Mouse (Mus musculus) intestine, embryonic 14.5 days (tissue): ENCODE measurements around the gene Wdr93. TPM values are rescaled to one million over a fixed set of nuclear protein-coding genes. Genes with fewer than 3 reads are reported as not detected.
"Not testable (repeated sequence)": the region's sequence is repeated elsewhere in the genome, so short reads cannot be mapped to it uniquely, and the experiment has no call there.

ENCODE experiments used
- ATAC-seq: fragments of 200-750 bp; cut with Nextera tagmentation; replicated peaks from 2 replicates; pipeline ENCODE4 v1.8.0; 2017; ENCODE audit warnings: low read depth, moderate number of reproducible peaks, moderate TSS enrichment, moderate library complexity; ENCODE audit not compliant: low FRiP score, low TSS enrichment
- DNase-seq: peaks from one replicate; pipeline ENCODE4 v3.0.0-alpha.2; 2018; ENCODE audit warnings: low spot score
- H3K27ac ChIP-seq: fragments of 300-500 bp; sonication (generic); 2 replicates; pipeline ENCODE4 v1.5.1; 2014; ENCODE audit warnings: low read depth, mild to moderate bottlenecking, control low read depth
- H3K27me3 ChIP-seq: fragments of 300-500 bp; sonication (generic); replicated peaks from 2 replicates; pipeline ENCODE4 v1.6.1; 2014; ENCODE audit warnings: low read length, control low read depth; ENCODE audit not compliant: control insufficient read depth, insufficient read depth
- H3K36me3 ChIP-seq: fragments of 300-500 bp; sonication (generic); 2 replicates; pipeline ENCODE4 v1.6.1; 2014; ENCODE audit warnings: low read length, control low read depth; ENCODE audit not compliant: control insufficient read depth, insufficient read depth
- H3K4me1 ChIP-seq: fragments of 300-500 bp; sonication (generic); replicated peaks from 2 replicates; pipeline ENCODE4 v1.6.1; 2014; ENCODE audit warnings: low read length, control low read depth, mixed read lengths; ENCODE audit not compliant: control insufficient read depth, insufficient read depth
- H3K4me2 ChIP-seq: fragments of 300-500 bp; sonication (generic); 2 replicates; pipeline ENCODE4 v1.6.1; 2014; ENCODE audit warnings: low read length
- H3K4me3 ChIP-seq: fragments of 300-500 bp; sonication (generic); 2 replicates; pipeline ENCODE4 v1.5.1; 2014; ENCODE audit warnings: low read depth, low read length, control low read depth, mixed read lengths
- H3K9ac ChIP-seq: fragments of 300-500 bp; sonication (generic); 2 replicates; pipeline ENCODE4 v1.6.1; 2014; ENCODE audit warnings: mild to moderate bottlenecking, low read length
- H3K9me3 ChIP-seq: fragments of 300-500 bp; sonication (generic); 2 replicates; pipeline ENCODE4 v1.6.1; 2016; ENCODE audit warnings: low read length, control low read depth; ENCODE audit not compliant: control insufficient read depth
- WGBS: fragments of 180-500 bp; shearing (Covaris S2); extraction: QIAGEN DNeasy Blood & Tissue Kit; methylation state at CpG from one replicate; pipeline ENCODE4 v1.1.7; 2014; 5-methylcytosine and 5-hydroxymethylcytosine counted together
- polyA plus RNA-seq: library from polyadenylated mRNA; unstranded; fragments of >200 nt; fragmentation: Nextera tagmentation; extraction: Ambion mirVana; gene quantifications from 2 replicates; pipeline ENCODE4 v1.2.1, GENCODE M21; 2014

The Wdr93 gene
- polyA plus RNA-seq, 1 experiment from 2014 or later, result 0.18 TPM

GRCm38 (mm10) chr7:79782516-79782855 lies 39.5 kb downstream of the Wdr93 start:
- H3K4me2 ChIP-seq, result no peak overlapping the region
- no peaks in the 10 kb centered on the region for H3K36me3 ChIP-seq
- WGBS, result 87% methylated on average over 2 of the region's 2 CpGs
- H3K27me3 ChIP-seq, result no peaks in the 10 kb centered on the region
- no peak for DNase-seq
- no peaks in the 10 kb centered on the region for H3K9me3 ChIP-seq
- no peak for ATAC-seq
- H3K9ac ChIP-seq, result no peak overlapping the region
- H3K4me1 ChIP-seq, result peaks cover 3% of the 10 kb centered on the region; the same call in 1 of the 2 replicates
- no peak overlapping the region for H3K27ac ChIP-seq
- no peak overlapping the region for H3K4me3 ChIP-seq

- peak; percentile 86 for DNase-seq
- ATAC-seq, result peak; percentile 56
- Histone ChIP-seq H3K4me1 (no peaks in the 10 kb centered on the region), H3K9ac (no peak overlapping the region), H3K27me3 (peaks cover 7% of the 10 kb centered on the region), H3K36me3 (no peaks in the 10 kb centered on the region), H3K27ac (no peak overlapping the region), H3K4me2 (no peak overlapping the region), H3K9me3 (no peaks in the 10 kb centered on the region), H3K4me3 (no peak overlapping the region)
- 21% methylated on average over 6 of the region's 6 CpGs for WGBS
Measured at GRCm38 (mm10) chr7:79786295-79786694, 43.3 kb downstream of the Wdr93 start.

GRCm38 (mm10) chr7:79789812-79790211 lies 46.8 kb downstream of the Wdr93 start:
- ATAC-seq, H3K4me3 ChIP-seq, H3K4me1 ChIP-seq, H3K9ac ChIP-seq, H3K9me3 ChIP-seq, DNase-seq, H3K27ac ChIP-seq, H3K4me2 ChIP-seq, H3K36me3 ChIP-seq: not testable (repeated sequence)
- H3K27me3 ChIP-seq, result peaks cover 42% of the 10 kb centered on the region
- WGBS, result 28% methylated on average over 2 of the region's 2 CpGs

DNA sequence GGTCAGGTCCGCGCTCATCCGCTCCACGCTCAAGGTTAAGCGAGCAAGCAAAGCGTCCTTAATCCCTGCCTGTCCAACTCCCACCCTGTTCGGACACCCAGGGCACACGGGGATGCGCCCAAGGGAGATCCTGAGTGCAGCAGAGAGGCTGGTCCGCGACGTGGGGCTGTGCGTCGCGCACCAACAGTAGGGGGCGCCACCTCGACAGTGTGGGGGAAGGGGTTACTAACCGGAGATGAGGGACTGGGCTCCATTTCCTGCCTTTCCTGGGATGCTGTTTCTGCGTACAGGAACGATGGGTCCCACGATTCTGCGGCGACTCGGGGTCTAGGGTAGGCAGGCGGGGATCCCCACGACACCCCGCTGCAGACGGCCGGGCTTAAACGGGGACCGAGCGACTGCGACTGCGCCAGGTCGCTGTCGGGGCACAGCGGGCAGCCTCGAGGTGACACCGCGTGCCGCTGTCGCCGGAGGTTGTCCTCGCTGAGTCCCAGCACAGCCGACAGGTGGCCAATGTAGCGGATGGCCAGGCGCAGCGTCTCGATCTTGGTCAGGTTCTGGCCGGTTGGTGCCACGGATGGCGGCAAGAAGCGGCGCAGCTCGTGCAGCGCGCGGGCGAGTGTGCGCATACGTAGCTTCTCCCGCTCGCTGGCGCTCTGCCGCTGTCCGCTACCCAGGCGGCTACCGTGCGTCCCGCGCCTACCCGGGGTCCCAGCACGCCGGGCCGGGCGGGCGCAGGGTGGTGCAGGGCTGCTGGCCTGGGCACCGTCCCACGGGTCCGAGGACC lies 49.9 kb downstream of the Wdr93 start:
- DNase-seq (peak; percentile 83), ATAC-seq (peak; percentile 37)
- 1% methylated on average over 80 of the region's 80 CpGs for WGBS
- Histone ChIP-seq H3K27ac (no peak overlapping the region), H3K4me1 (0 out of 2 replicates have a peak, but pooled peaks cover 4% of the 10 kb centered on the region), H3K9ac (peak overlapping the region; percentile 27), H3K27me3 (peaks cover 49% of the 10 kb centered on the region), H3K9me3 (no peaks in the 10 kb centered on the region), H3K4me2 (peak overlapping the region; percentile 81), H3K4me3 (peak overlapping the region; percentile 41), H3K36me3 (no peaks in the 10 kb centered on the region)

GRCm38 (mm10) chr7:79793688-79794087 lies 50.7 kb downstream of the Wdr93 start, which contains the start of gene Mesp1:
Mesp1 (minus strand) TSS chr7:79793788.
- Histone ChIP-seq H3K4me1 (0 out of 2 replicates have a peak, but pooled peaks cover 4% of the 10 kb centered on the region), H3K4me3 (peak within 1 kb of the TSS; percentile 41), H3K36me3 (no peaks in the 10 kb centered on the region), H3K9ac (peak within 1 kb of the TSS; percentile 27), H3K4me2 (peak within 1 kb of the TSS; percentile 81), H3K27ac (no peak within 1 kb of the TSS), H3K9me3 (no peaks in the 10 kb centered on the region), H3K27me3 (peaks cover 49% of the 10 kb centered on the region)
- DNase-seq, result no peak
- ATAC-seq, result no peak
- WGBS, result 67% methylated on average over 6 of the region's 6 CpGs

DNA sequence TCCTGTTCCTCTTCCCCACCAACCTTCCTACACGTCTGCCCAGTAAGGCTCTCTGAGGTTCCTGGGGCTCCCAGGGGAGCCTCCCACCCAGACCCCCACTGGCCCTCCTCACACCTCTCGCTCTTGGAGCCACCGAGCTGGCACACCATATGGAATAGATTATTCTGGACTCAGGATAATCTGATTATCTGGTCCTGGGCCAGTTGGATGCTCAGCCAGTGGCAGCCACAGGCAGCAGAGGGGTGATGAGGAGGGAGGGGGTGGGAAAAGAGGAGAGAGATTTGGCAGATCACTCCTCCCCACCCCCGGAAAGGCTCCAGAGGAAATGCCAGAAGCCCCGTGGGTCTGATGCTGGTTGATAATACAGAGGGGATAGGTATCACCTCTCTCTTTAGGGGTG lies 55.6 kb downstream of the Wdr93 start:
- no peak for DNase-seq
- 18% methylated on average over 5 of the region's 5 CpGs for WGBS
- Histone ChIP-seq H3K4me3 (no peak overlapping the region), H3K4me2 (no peak overlapping the region), H3K27me3 (peaks cover 19% of the 10 kb centered on the region), H3K4me1 (no peaks in the 10 kb centered on the region), H3K9ac (no peak overlapping the region), H3K9me3 (no peaks in the 10 kb centered on the region), H3K36me3 (no peaks in the 10 kb centered on the region), H3K27ac (no peak overlapping the region)
- ATAC-seq, result no peak; the same call in 1 of the 2 replicates

DNA sequence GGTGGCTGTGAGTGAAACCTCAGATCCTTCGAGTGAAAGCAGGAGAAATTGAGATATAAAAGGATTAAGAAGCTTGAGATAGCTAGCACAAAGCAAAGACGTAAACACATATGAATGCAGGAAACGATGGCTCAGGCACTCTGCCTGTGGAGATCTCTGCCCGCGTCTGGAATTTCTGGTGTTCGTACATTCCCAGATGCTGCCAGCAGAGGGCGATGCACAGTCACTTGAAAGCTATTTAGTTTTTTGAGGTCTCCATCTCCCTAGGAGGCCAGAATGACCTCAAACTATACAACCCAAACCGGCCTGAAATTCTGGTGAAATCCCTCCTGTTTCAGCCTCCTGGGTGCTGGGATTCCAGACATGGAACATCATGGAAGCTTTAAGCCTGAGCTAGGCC lies 56.1 kb downstream of the Wdr93 start:
- peaks cover 15% of the 10 kb centered on the region for H3K27me3 ChIP-seq
- H3K27ac ChIP-seq, result no peak overlapping the region
- DNase-seq (peak; percentile 96), ATAC-seq (no peak)
- no peaks in the 10 kb centered on the region for H3K4me1 ChIP-seq
- H3K36me3 ChIP-seq, result no peaks in the 10 kb centered on the region
- H3K4me2 ChIP-seq, result no peak overlapping the region
- H3K9ac ChIP-seq, result no peak overlapping the region
- H3K4me3 ChIP-seq, result no peak overlapping the region
- 3% methylated on average over 8 of the region's 8 CpGs for WGBS
- H3K9me3 ChIP-seq, result no peaks in the 10 kb centered on the region

DNA sequence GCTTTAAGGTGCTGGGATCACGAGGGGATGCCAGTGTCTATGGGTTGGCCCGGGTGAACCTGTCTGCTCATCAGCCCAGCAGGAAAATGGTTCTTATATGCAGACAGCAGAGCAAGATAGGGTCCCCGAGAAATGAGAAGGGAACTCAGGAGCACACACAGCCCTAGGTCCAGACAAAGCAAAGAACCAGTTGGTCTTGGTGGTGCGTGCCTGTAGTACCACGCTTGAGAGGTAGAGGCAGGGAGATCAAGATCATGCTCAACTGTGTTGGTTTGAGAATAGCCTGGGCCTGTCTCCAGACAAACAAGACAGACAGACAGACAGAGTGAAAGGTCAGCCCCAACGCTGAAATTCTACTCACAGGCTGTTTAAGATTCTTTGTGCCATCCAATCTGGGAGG lies 56.5 kb downstream of the Wdr93 start:
- DNase-seq, result no peak
- H3K36me3 ChIP-seq, result no peaks in the 10 kb centered on the region

GRCm38 (mm10) chr7:79800336-79800735 lies 57.4 kb downstream of the Wdr93 start:
- Histone ChIP-seq H3K27ac (no peak overlapping the region), H3K9me3 (no peaks in the 10 kb centered on the region), H3K4me1 (no peaks in the 10 kb centered on the region), H3K4me2 (no peak overlapping the region), H3K27me3 (0 out of 2 replicates have a peak, but pooled peaks cover 2% of the 10 kb centered on the region), H3K36me3 (no peaks in the 10 kb centered on the region), H3K9ac (no peak overlapping the region), H3K4me3 (no peak overlapping the region)
- ATAC-seq (no peak), DNase-seq (no peak)
- 78% methylated on average over 4 of the region's 4 CpGs for WGBS

More for the DNA sequence above, 56.5 kb downstream of the Wdr93 start:
- Histone ChIP-seq H3K9ac (no peak overlapping the region), H3K9me3 (no peaks in the 10 kb centered on the region), H3K4me1 (no peaks in the 10 kb centered on the region), H3K4me3 (no peak overlapping the region), H3K27me3 (peaks cover 10% of the 10 kb centered on the region), H3K4me2 (no peak overlapping the region), H3K27ac (no peak overlapping the region)
- 70% methylated on average over 6 of the region's 6 CpGs for WGBS
- ATAC-seq, result no peak
